Mouse (Mus musculus): ENCODE measurements around the gene Gm17267. TPM values are rescaled to one million over a fixed set of nuclear protein-coding genes. Genes with fewer than 3 reads are reported as not detected.
"Not testable (repeated sequence)": the region's sequence is repeated elsewhere in the genome, so short reads cannot be mapped to it uniquely, and the experiment has no call there.

Gene Gm17267
- polyA plus RNA-seq (2012): not detected in 2 replicates

GRCm38 (mm10) chrX:126017257-126017656 is at the start of gene Gm17267:
Gene Gm17267, plus strand, starts transcription at chrX:126017557.
- not testable (repeated sequence) for H3K36me3 ChIP-seq (ENCODE audit: control insufficient read depth); H3K4me1 ChIP-seq (ENCODE audit: control insufficient read depth)

More at GRCm38 (mm10) chrX:126017257-126017656, at the start of gene Gm17267:
- H3K27me3 ChIP-seq (ENCODE audit: control insufficient read depth); H3K4me3 ChIP-seq (replicated peaks); H3K9me3 ChIP-seq (ENCODE audit: control insufficient read depth, low read length): not testable (repeated sequence)
